Mouse (Mus musculus) megakaryocyte, embryonic 14.5 days (primary cell): ENCODE measurements around the gene Vkorc1l1.

Experiments
- FLI1 ChIP-seq: IDR thresholded peaks from 2 replicates; pipeline ENCODE4 v1.6.1; 2012; ENCODE audit warnings: low read length, inconsistent platforms, mixed read lengths
- GATA1 ChIP-seq: IDR thresholded peaks from 3 replicates; pipeline ENCODE4 v1.6.1; 2012; ENCODE audit warnings: mixed read lengths, low read length, inconsistent platforms, borderline replicate concordance

GRCm38 (mm10) chr5:129966448-129966847, 24.7 kb downstream of the Vkorc1l1 start:
- no peak for TF ChIP-seq GATA1
- TF ChIP-seq FLI1: no peak
